ENCODE assay signal across 32 mouse cellular contexts in genomic region chr19:39006715-39007114, GRCm38 (mm10). TPM values are rescaled to one million over a fixed set of nuclear protein-coding genes. Genes with fewer than 3 reads are reported as not detected.
"Had no signal": no experiment of that assay in that cellular context is flagged by ENCODE, and none has a peak within 500 bp of the region (broad histone marks: within the 10 kb centered on the region; RNA-seq: fewer than 3 reads in every experiment).

Cyp2c55 (plus strand) TSS chr19:39007019.

- ATAC-seq: forebrain, postnatal 0 days; hindbrain, postnatal 0 days had no signal

- H3K4me3 ChIP-seq: heart, adult 2 months; heart, embryonic 13.5 days; heart, embryonic 15.5 days; hindbrain, embryonic 13.5 days; hindbrain, embryonic 15.5 days; left cerebral cortex, adult 2 months; limb, embryonic 10.5 days; limb, embryonic 12.5 days; liver, embryonic 13.5 days had no signal

- H3K27me3 ChIP-seq: heart, embryonic 13.5 days; heart, embryonic 15.5 days; hindbrain, embryonic 13.5 days; hindbrain, embryonic 15.5 days; limb, embryonic 12.5 days; liver, embryonic 13.5 days had no signal

- H3K4me2 ChIP-seq: heart, embryonic 11.5 days; heart, embryonic 13.5 days; heart, embryonic 15.5 days; hindbrain, embryonic 13.5 days; hindbrain, embryonic 15.5 days; limb, embryonic 12.5 days; liver, embryonic 13.5 days had no signal

- DNase-seq: forebrain, postnatal 0 days; gastrocnemius, postnatal 14 days; gastrocnemius, postnatal 36 days; heart, adult 11 months; heart, adult 2 months; heart, postnatal 14 days; heart, postnatal 36 days; kidney, adult 18-20 months; kidney, adult 8-10 months; kidney, postnatal 10 days; kidney, postnatal 25 days; kidney, postnatal 4 days; layer of hippocampus, adult 9-11 months; liver; liver, embryonic 13.5 days had no signal

- H3K9me3 ChIP-seq: heart, embryonic 13.5 days; heart, embryonic 15.5 days; hindbrain, embryonic 13.5 days; hindbrain, embryonic 15.5 days; limb, embryonic 10.5 days; limb, embryonic 12.5 days; liver, embryonic 13.5 days had no signal

- H3K9ac ChIP-seq: forebrain, postnatal 0 days; heart, embryonic 13.5 days; heart, embryonic 15.5 days; hindbrain, embryonic 13.5 days; hindbrain, embryonic 15.5 days; limb, embryonic 12.5 days; liver, embryonic 13.5 days had no signal

- H3K27ac ChIP-seq: heart, adult 2 months; heart, embryonic 13.5 days; heart, embryonic 15.5 days; hindbrain, embryonic 13.5 days; hindbrain, embryonic 15.5 days; hindbrain, postnatal 0 days; left cerebral cortex, adult 2 months; limb, embryonic 10.5 days; limb, embryonic 12.5 days; liver, embryonic 13.5 days had no signal

- H3K36me3 ChIP-seq: heart, embryonic 13.5 days; heart, embryonic 15.5 days; hindbrain, embryonic 13.5 days; hindbrain, embryonic 15.5 days; limb, embryonic 10.5 days; limb, embryonic 12.5 days; liver, embryonic 13.5 days had no signal

- H3K4me1 ChIP-seq: heart, embryonic 13.5 days; heart, embryonic 15.5 days; hindbrain, embryonic 13.5 days; hindbrain, embryonic 15.5 days; limb, embryonic 10.5 days; limb, embryonic 12.5 days; liver, embryonic 13.5 days had no signal

RNA-seq across cellular contexts. Expression of gene Cyp2c55, which starts in this region (rescaled TPM):
- total RNA-seq: forebrain, postnatal 0 days; gastrocnemius, adult 18-20 months; gastrocnemius, adult 8-10 months; gastrocnemius, postnatal 14 days; gastrocnemius, postnatal 36 days; heart, adult 2 months; heart, postnatal 14 days; heart, postnatal 36 days; hematopoietic stem cell, adult 5-6 weeks; hindbrain, postnatal 0 days had no signal
- polyA plus RNA-seq: forebrain, postnatal 0 days; gonadal fat pad, adult 2 months; heart, adult 2 months; heart, embryonic 13.5 days; heart, embryonic 15.5 days; heart, postnatal 0 days; hindbrain, embryonic 11.5 days; hindbrain, embryonic 13.5 days; hindbrain, postnatal 0 days; kidney, embryonic 14.5 days; kidney, embryonic 16.5 days; limb, embryonic 10.5 days; limb, embryonic 12.5 days; liver, embryonic 13.5 days had no signal
